Mouse (Mus musculus) heart, postnatal 0 days (tissue): Measurements from ENCODE around the gene Man2a1. TPM values are rescaled to one million over a fixed set of nuclear protein-coding genes. Genes with fewer than 3 reads are reported as not detected.

ENCODE experiments used
- ATAC-seq: fragments of 200-750 bp; cut with Nextera tagmentation; 2 replicates; pipeline ENCODE4 v1.8.0; 2017; ENCODE audit warnings: low read depth, moderate number of reproducible peaks, moderate library complexity; ENCODE audit not compliant: insufficient read depth
- DNase-seq: peaks from one replicate; pipeline ENCODE4 v3.0.0-alpha.2; 2016; ENCODE audit warnings: low spot score
- H3K27ac ChIP-seq: fragments of 300-500 bp; sonication (generic); 2 replicates; pipeline ENCODE4 v1.5.1; 2014; ENCODE audit warnings: low read depth, mild to moderate bottlenecking
- H3K27me3 ChIP-seq: fragments of 300-500 bp; sonication (generic); 2 replicates; pipeline ENCODE4 v1.6.1; 2014; ENCODE audit warnings: low read length, mixed read lengths; ENCODE audit not compliant: control insufficient read depth, insufficient read depth
- H3K36me3 ChIP-seq: fragments of 300-500 bp; sonication (generic); replicated peaks from 2 replicates; pipeline ENCODE4 v1.6.1; 2014; ENCODE audit warnings: low read length, mixed read lengths; ENCODE audit not compliant: control insufficient read depth, insufficient read depth
- H3K4me1 ChIP-seq: fragments of 300-500 bp; sonication (generic); 2 replicates; pipeline ENCODE4 v1.6.1; 2014; ENCODE audit warnings: antibody characterized with exemption; ENCODE audit not compliant: control insufficient read depth, insufficient read depth
- H3K4me2 ChIP-seq: fragments of 300-500 bp; sonication (generic); 2 replicates; pipeline ENCODE4 v1.6.1; 2014; ENCODE audit warnings: low read depth, mild to moderate bottlenecking, low read length, moderate library complexity
- H3K4me3 ChIP-seq: fragments of 300-500 bp; sonication (generic); 2 replicates; pipeline ENCODE4 v1.5.1; 2014; ENCODE audit warnings: low read depth, low read length
- H3K9ac ChIP-seq: fragments of 300-500 bp; sonication (generic); replicated peaks from 2 replicates; pipeline ENCODE4 v1.6.1; 2014; ENCODE audit warnings: low read depth, low read length, mixed read lengths
- H3K9me3 ChIP-seq: fragments of 300-500 bp; sonication (generic); replicated peaks from 2 replicates; pipeline ENCODE4 v1.6.1; 2016; ENCODE audit warnings: low read length; ENCODE audit not compliant: control insufficient read depth
- CTCF ChIP-seq: IDR thresholded peaks from 2 replicates; pipeline ENCODE4 v1.5.1; 2016; ENCODE audit warnings: antibody characterized with exemption, control low read depth, low read depth
- EP300 ChIP-seq: IDR thresholded peaks from 2 replicates; pipeline ENCODE4 v1.6.1; 2016; ENCODE audit warnings: antibody characterized with exemption, low read depth
- WGBS: fragments of 180-500 bp; shearing (Covaris S2); extraction: QIAGEN DNeasy Blood & Tissue Kit; methylation state at CpG from one replicate; pipeline ENCODE4 v1.1.7; 2014; 5-methylcytosine and 5-hydroxymethylcytosine counted together
- polyA plus RNA-seq: library from polyadenylated mRNA; unstranded; fragments of >200 nt; fragmentation: Nextera tagmentation; extraction: Ambion mirVana; gene quantifications from 2 replicates; pipeline ENCODE4 v1.2.1, GENCODE M21; 2015
- total RNA-seq: library from RNA; depleted of rRNA; stranded (reverse); fragments of >200 nt; gene quantifications from 2 replicates; pipeline ENCODE4 v1.2.3, GENCODE M21; 2014; ENCODE audit warnings: low replicate concordance

The Man2a1 gene
- total and polyA plus RNA-seq, 2 experiments from 2014 or later: 2.7 to 14.4 TPM

- no peaks in the 10 kb centered on the region for H3K27me3 ChIP-seq
- H3K9me3 ChIP-seq: peaks cover 5% of the 10 kb centered on the region; the same call in 1 of the 2 replicates
- no peaks in the 10 kb centered on the region for H3K4me1 ChIP-seq
- H3K4me2 ChIP-seq: no peak overlapping the region
- WGBS: 71% methylated on average over 6 of the region's 6 CpGs
- no peak overlapping the region for H3K9ac ChIP-seq
- ATAC-seq (no peak; the same call in 1 of the 2 replicates), DNase-seq (no peak)
- H3K27ac ChIP-seq: no peak overlapping the region; the same call in 1 of the 2 replicates
- TF ChIP-seq CTCF: no peak
- TF ChIP-seq EP300: no peak
- H3K36me3 ChIP-seq: peaks cover 29% of the 10 kb centered on the region
- H3K4me3 ChIP-seq: no peak overlapping the region
Observed at GRCm38 (mm10) chr17:64685216-64685903, 84.8 kb downstream of the Man2a1 start.

- H3K27me3 ChIP-seq: no peaks in the 10 kb centered on the region
- no peak for DNase-seq
- no peak overlapping the region for H3K27ac ChIP-seq
- peaks cover 11% of the 10 kb centered on the region; the same call in 1 of the 2 replicates for H3K9me3 ChIP-seq
- peaks cover 24% of the 10 kb centered on the region for H3K36me3 ChIP-seq
- TF ChIP-seq EP300: no peak
- no peak for TF ChIP-seq CTCF
- ATAC-seq: no peak
- WGBS: 95% methylated on average over 3 of the region's 3 CpGs
- no peaks in the 10 kb centered on the region for H3K4me1 ChIP-seq
- H3K4me3 ChIP-seq: no peak overlapping the region
- H3K9ac ChIP-seq: no peak overlapping the region
- H3K4me2 ChIP-seq: no peak overlapping the region
Observed at GRCm38 (mm10) chr17:64689614-64690013, 89.1 kb downstream of the Man2a1 start.

- Histone ChIP-seq H3K27ac (no peak overlapping the region), H3K9me3 (no peaks in the 10 kb centered on the region), H3K9ac (no peak overlapping the region), H3K4me1 (no peaks in the 10 kb centered on the region), H3K36me3 (peaks cover 11% of the 10 kb centered on the region), H3K4me3 (no peak overlapping the region), H3K4me2 (no peak overlapping the region), H3K27me3 (no peaks in the 10 kb centered on the region)
- WGBS: 84% methylated on average over 10 of the region's 10 CpGs
- DNase-seq: no peak
- TF ChIP-seq CTCF: no peak
- no peak for TF ChIP-seq EP300
- ATAC-seq: no peak
Observed at GRCm38 (mm10) chr17:64697277-64697831, 96.8 kb downstream of the Man2a1 start.

- Histone ChIP-seq H3K36me3 (peaks cover 11% of the 10 kb centered on the region), H3K9ac (no peak overlapping the region), H3K4me2 (no peak overlapping the region), H3K4me1 (no peaks in the 10 kb centered on the region), H3K27me3 (no peaks in the 10 kb centered on the region), H3K4me3 (no peak overlapping the region), H3K9me3 (no peaks in the 10 kb centered on the region), H3K27ac (no peak overlapping the region)
- TF ChIP-seq CTCF (no peak), EP300 (no peak)
- 78% methylated on average over 8 of the region's 8 CpGs for WGBS
- ATAC-seq (no peak), DNase-seq (no peak)
Observed at GRCm38 (mm10) chr17:64698516-64698915, 98.0 kb downstream of the Man2a1 start.

GRCm38 (mm10) chr17:64703649-64704230 lies 103.2 kb downstream of the Man2a1 start:
- H3K27me3 ChIP-seq: no peaks in the 10 kb centered on the region
- DNase-seq (no peak), ATAC-seq (no peak)
- H3K36me3 ChIP-seq: peaks cover 2% of the 10 kb centered on the region; the same call in 1 of the 2 replicates
- 86% methylated on average over 4 of the region's 4 CpGs for WGBS
- no peaks in the 10 kb centered on the region for H3K9me3 ChIP-seq
- no peak overlapping the region for H3K27ac ChIP-seq
- H3K4me1 ChIP-seq: no peaks in the 10 kb centered on the region
- H3K4me2 ChIP-seq: no peak overlapping the region
- no peak overlapping the region for H3K4me3 ChIP-seq
- TF ChIP-seq CTCF: no peak
- TF ChIP-seq EP300: no peak
- no peak overlapping the region for H3K9ac ChIP-seq
